Mouse (Mus musculus): Measurements from ENCODE around the gene Pts. TPM values are rescaled to one million over a fixed set of nuclear protein-coding genes. Genes with fewer than 3 reads are reported as not detected.

The Pts gene
- total and polyA plus RNA-seq, 3 experiments: 35.4 to 89.4 (median 37.9) TPM

DNA sequence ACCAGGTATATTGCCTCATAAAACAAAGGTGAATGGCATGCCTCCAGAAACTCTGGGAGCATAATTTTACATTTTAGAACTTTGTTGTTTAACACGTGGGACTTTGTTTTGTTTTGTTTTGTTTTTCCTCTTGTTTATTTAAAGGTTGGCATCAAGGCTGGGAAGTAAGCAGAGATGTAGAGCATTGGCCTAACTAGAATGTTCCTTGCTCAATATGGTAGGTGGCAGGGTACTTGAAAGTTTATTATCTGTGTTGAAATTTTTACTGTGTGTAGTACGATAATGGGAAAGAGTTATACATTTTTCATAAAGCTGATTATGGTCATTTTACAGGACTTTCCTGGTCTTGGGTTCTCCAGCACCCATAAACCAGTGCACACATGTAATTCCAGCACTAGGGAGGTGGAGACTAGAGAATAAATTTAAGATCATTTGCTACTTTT is 33.4 kb upstream of the Pts start:
- no peak for DNase-seq (ENCODE audit: extremely low read depth)
- Histone ChIP-seq H3K79me2 (replicated peaks; ENCODE audit: control insufficient read depth, extremely low read depth, insufficient read depth, poor library complexity, severe bottlenecking) (no peaks in the 10 kb centered on the region), H3K27ac (ENCODE audit: insufficient read depth, low read depth) (no peak overlapping the region), H3K4me3 (replicated peaks in 1 of 3; ENCODE audit: low read depth in 2 of 3, low read length in 2 of 3, poor library complexity in 1 of 3) (no peak overlapping the region), H3K9ac (ENCODE audit: insufficient read depth, low read depth) (no peak overlapping the region), H3K4me1 (ENCODE audit: control insufficient read depth in 1 of 2, insufficient read depth in 2 of 2) (no peaks in the 10 kb centered on the region), H3K27me3 (replicated peaks) (peaks cover 2% of the 10 kb centered on the region), H3K4me2 (ENCODE audit: insufficient read depth, low read depth, poor library complexity, severe bottlenecking) (no peak overlapping the region), H3K36me3 (replicated peaks in 1 of 2; ENCODE audit: control insufficient read depth in 1 of 2, insufficient read depth in 1 of 2, low read length in 1 of 2) (no peaks in the 10 kb centered on the region), H3K9me3 (replicated peaks; ENCODE audit: low read length) (peaks cover 4% of the 10 kb centered on the region)
- dilution Hi-C loops (cut with MboI; ENCODE audit: extremely low pct_ligation_motif_present, extremely low pct_unique_long_range_greater_than_20kb, low sequenced_read_pairs): no loop called here
- TF ChIP-seq ZMIZ1 (IDR thresholded peaks at IDR 0.05; ENCODE audit: low read depth, low read length) (no peak), ZC3H11A (IDR thresholded peaks at IDR 0.05; ENCODE audit: low read depth, low read length) (no peak), MAZ (IDR thresholded peaks at IDR 0.05; ENCODE audit: low read depth, low read length) (no peak), CHD2 (IDR thresholded peaks at IDR 0.05; ENCODE audit: low read length) (no peak), CHD1 (IDR thresholded peaks at IDR 0.05; ENCODE audit: low read depth, low read length) (no peak), JUN (IDR thresholded peaks at IDR 0.05; ENCODE audit: insufficient read depth, low read depth, low read length) (no peak), MAFK (IDR thresholded peaks at IDR 0.05; ENCODE audit: insufficient replicate concordance, low read length) (no peak), MXI1 (IDR thresholded peaks at IDR 0.05; ENCODE audit: low read depth, low read length) (no peak)
- in situ Hi-C loops (cut with MboI; ENCODE audit: low pct_ligation_motif_present, low pct_unique_long_range_greater_than_20kb, low sequenced_read_pairs): no loop called here

DNA sequence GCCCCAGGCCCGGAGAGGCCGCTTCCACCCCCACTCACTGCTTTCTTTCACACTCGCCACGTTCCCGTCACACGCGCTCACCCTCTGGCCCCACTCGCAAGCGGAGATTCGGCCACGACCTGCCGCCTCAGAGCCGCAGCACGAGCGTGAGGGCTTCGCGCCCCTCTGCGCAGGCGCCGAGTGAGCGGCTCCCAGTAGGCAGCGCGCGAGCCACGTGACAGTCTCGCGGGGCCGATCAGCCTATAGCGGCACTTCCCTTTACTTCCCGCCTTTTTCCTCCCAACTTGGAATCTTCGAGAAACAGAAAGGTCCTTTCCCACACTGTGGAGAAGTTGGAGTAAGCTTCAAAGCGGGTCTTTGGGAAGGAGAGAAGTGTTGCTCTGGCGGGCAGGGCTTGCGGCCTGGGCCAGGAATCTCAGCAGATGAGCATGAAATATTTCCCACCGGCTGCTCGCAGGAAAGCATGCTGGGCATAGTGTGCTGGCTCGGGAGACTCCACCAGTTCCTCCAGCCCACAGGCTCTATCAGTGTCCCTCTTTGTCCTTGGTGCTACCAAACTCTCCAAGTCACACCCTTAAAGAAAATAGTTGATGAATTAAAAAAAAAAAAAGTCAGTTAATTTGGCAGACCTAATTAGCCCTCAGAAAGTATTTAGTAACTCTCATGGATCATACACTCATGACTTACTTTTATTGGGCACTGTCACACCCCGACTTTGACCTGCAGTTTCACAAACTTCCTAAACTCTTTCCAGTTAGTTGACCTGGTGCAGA is 32.8 kb upstream of the Pts start, which contains the start of gene Tex12:
Gene Tex12, minus strand, starts transcription at position 181 of the 773 bp plus-strand sequence.
- Histone ChIP-seq H3K27ac (ENCODE audit: insufficient read depth, low read depth) (no peak within 1 kb of the TSS), H3K9ac (ENCODE audit: insufficient read depth, low read depth) (no peak within 1 kb of the TSS)
- dilution Hi-C loops (cut with MboI; ENCODE audit: extremely low pct_ligation_motif_present, extremely low pct_unique_long_range_greater_than_20kb, low sequenced_read_pairs): no loop called here

More for the DNA sequence above, 32.8 kb upstream of the Pts start, which contains the start of gene Tex12:
- no peaks in the 10 kb centered on the region for H3K4me1 ChIP-seq (ENCODE audit: control insufficient read depth in 1 of 2, insufficient read depth in 2 of 2)
- H3K79me2 ChIP-seq (replicated peaks; ENCODE audit: control insufficient read depth, extremely low read depth, insufficient read depth, poor library complexity, severe bottlenecking): no peaks in the 10 kb centered on the region
- no peak within 1 kb of the TSS for H3K4me2 ChIP-seq (ENCODE audit: insufficient read depth, low read depth, poor library complexity, severe bottlenecking)
- DNase-seq (ENCODE audit: extremely low read depth): no peak
- TF ChIP-seq BHLHE40 (IDR thresholded peaks at IDR 0.05; ENCODE audit: low read depth, low read length): no peak
- TF ChIP-seq MAFK (IDR thresholded peaks at IDR 0.05; ENCODE audit: insufficient replicate concordance, low read length): no peak
- TF ChIP-seq SMC3 (IDR thresholded peaks at IDR 0.05; ENCODE audit: low read depth, low read length): no peak
- no peak for TF ChIP-seq ELF1 (IDR thresholded peaks at IDR 0.05; ENCODE audit: low read depth, low read length)
- TF ChIP-seq CHD1 (IDR thresholded peaks at IDR 0.05; ENCODE audit: low read depth, low read length): no peak
- TF ChIP-seq NELFE (IDR thresholded peaks at IDR 0.05; ENCODE audit: low read depth, low read length): no peak
- no peak for TF ChIP-seq MXI1 (IDR thresholded peaks at IDR 0.05; ENCODE audit: low read depth, low read length)
- no peak for TF ChIP-seq RCOR1 (conservative IDR thresholded peaks at IDR 0.05; ENCODE audit: low read depth, low read length)
- no peak for TF ChIP-seq USF2 (conservative IDR thresholded peaks at IDR 0.05; ENCODE audit: low read depth, low read length)
- no peak for TF ChIP-seq JUND (conservative IDR thresholded peaks at IDR 0.05; ENCODE audit: low read depth, low read length)
- no peak for TF ChIP-seq RAD21 (IDR thresholded peaks at IDR 0.05; ENCODE audit: low read depth, low read length)
- in situ Hi-C loops (cut with MboI; ENCODE audit: low pct_ligation_motif_present, low pct_unique_long_range_greater_than_20kb, low sequenced_read_pairs): no loop called here
- H3K36me3 ChIP-seq (replicated peaks in 1 of 2; ENCODE audit: control insufficient read depth in 1 of 2, insufficient read depth in 1 of 2, low read length in 1 of 2): no peaks in the 10 kb centered on the region
- peaks cover 2% of the 10 kb centered on the region for H3K27me3 ChIP-seq (replicated peaks)
- no peak within 1 kb of the TSS for H3K4me3 ChIP-seq (replicated peaks in 1 of 3; ENCODE audit: low read depth in 2 of 3, low read length in 2 of 3, poor library complexity in 1 of 3)
- peaks cover 4% of the 10 kb centered on the region for H3K9me3 ChIP-seq (replicated peaks; ENCODE audit: low read length)

All from CH12.LX (cell line).